Mouse (Mus musculus) embryo, embryonic 11.5 days (tissue): Measurements from ENCODE around the gene Arhgap24.
"Not testable (repeated sequence)": the region's sequence is repeated elsewhere in the genome, so short reads cannot be mapped to it uniquely, and the experiment has no call there.

Experiments used
- DNase-seq: peaks from one replicate; pipeline ENCODE4 v3.0.0-alpha.2; 2012; ENCODE audit warnings: low read depth, low spot score

Gene Arhgap24

DNA sequence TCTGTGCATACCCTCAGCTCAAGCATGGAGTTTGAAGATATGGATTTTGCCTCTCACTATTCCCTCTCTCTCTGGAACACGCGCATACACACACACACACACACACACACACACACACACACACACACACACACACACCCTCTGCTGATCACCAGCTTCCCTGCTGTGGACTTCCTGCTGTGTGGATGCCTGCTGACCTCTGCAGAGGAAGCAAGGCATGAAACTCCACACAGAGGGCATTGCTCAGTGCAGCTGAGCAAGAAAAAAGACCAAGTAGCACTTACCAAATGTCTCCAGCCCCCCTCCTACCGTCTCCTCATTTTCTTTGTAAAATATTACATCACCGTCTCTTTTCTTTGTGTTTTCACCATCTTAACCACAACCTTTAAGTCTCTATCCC lies 310.1 kb downstream of the Arhgap24 start:
- DNase-seq: no peak

DNA sequence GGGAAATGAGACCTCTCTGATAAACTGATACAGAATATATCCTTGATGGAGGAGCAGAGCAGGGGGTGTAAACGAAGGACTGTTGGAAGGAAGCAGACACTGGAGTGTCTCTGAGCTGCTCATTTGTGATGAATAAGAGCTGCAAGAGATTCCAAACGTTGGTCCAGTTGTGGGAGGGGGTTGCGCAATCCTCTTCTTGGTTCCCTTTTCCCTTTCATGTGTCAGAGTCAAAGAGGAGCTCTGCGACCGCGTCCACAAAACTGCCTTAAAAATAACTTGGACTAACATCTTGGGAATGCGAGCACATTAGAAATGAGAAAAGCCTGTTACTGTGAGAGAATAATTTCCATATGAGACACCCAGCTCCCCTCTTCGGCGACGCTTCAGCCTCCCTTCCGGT lies 312.3 kb downstream of the Arhgap24 start:
- DNase-seq: no peak

DNA sequence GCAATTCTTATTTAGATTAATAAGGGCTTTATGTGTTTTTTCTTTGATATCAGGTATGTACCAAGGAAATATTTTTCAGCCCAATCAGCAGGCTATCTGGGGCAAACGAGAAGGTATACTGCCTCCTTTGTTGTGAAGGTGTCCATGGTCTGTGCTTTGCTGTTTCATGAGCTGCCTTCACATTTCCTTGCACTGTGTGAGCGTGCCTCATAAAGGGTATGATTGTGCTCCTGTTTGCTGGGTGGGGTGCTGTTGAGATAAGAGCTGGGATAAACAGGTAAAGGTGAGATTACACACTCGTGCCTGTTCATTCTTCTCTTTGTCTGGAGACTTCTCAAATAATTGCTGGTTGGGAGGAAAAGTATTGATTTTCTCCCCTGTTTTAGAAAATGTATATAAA lies 320.3 kb downstream of the Arhgap24 start:
- DNase-seq: no peak

GRCm38 (mm10) chr5:102802833-102803232 lies 321.6 kb downstream of the Arhgap24 start:
- DNase-seq: no peak

DNA sequence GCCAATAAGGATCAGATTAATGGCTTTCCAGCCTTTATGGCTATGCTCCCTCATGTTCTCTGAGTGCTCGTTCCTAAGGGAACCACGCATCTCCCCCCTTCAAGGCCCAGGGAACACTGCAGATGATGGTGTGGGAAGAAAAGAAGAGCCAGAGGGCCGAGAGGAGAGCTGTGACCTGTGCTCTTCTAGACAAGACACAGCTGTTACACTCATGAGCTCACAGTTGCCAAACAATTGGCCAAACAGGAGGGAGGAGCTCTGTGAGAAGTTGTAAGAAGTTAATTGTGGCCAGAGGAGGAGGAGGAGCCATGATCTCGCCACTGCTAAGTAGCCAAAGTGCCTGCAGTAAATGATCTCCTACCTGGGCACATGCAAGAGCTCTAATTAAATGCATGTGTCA lies 322.5 kb downstream of the Arhgap24 start:
- no peak for DNase-seq

- DNase-seq: no peak
These were observed 326.3 kb downstream of the Arhgap24 start for GRCm38 (mm10) chr5:102807518-102807917.

DNA sequence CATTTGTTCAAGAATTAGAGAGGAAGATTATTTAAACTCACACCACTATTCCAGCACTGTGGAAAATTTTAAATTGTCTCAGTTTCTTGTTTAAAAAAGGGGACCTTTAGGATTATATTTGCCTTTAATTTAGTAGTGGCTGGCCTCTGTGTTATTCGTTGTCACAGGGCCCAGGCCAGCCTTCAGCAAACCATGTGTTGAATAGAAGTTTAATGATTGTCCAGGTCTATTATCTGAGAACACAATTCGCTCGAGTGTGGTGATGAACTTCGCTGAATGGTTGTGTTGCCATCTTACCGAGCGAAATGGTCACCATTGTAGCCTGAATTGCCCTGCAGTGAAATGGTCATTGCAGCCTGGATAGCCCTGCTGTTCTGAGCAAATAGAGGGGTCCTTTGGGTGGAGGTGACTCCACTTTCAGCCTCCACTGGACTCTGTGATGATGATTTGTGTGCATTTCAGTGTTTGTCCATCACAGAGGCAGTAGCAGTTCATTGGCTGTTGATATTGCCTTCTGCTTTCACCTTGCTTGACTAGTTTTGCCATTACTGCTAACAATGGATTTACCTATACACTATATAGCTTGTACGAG lies 329.3 kb downstream of the Arhgap24 start:
- no peak for DNase-seq

- DNase-seq: no peak
These were observed 332.1 kb downstream of the Arhgap24 start for GRCm38 (mm10) chr5:102813271-102813670.

GRCm38 (mm10) chr5:102817641-102818040 lies 336.4 kb downstream of the Arhgap24 start:
- no peak for DNase-seq

DNA sequence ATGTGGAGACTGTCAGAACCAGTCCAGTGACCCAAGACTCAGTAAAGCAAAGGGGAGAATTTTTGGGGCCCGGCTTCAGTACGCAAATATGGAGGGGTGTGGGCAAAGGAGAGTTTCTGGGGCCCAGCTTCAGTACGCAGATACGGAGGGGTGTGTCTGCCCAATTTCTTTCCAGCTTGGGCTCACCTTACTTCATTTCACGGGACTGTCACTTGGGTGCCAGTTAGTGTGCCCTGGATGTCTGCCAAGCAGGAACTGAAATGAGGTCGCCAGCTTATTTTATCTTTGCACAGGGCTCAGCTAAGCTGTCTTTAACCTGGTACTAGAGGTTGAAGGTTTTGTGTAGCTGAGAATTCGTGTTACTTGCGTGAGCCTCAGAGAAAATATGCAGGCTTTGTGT lies 344.3 kb downstream of the Arhgap24 start:
- no peak for DNase-seq

DNA sequence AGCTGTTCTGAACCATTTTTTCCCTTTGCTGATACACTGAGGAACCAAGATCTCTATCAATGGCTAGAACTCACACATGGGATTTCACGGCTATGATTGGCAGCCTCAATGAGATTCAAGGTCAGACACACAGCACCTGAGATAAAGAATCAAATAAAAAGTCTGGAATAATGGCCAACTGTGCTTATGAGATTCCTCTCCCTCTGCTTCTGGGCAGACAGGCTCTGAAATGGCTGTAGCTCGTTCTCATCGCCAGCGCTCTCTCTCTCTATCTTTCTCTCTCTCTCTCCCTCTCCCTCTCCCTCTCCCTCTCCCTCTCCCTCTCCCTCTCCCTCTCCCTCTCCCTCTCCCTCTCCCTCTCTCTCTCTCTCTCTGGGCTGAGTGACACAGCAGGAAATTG lies 357.9 kb downstream of the Arhgap24 start:
- DNase-seq: no peak

GRCm38 (mm10) chr5:102843934-102844709 lies 362.9 kb downstream of the Arhgap24 start:
- no peak for DNase-seq

- DNase-seq: peak; percentile 53
These were observed 363.8 kb downstream of the Arhgap24 start for GRCm38 (mm10) chr5:102844731-102845598.

DNA sequence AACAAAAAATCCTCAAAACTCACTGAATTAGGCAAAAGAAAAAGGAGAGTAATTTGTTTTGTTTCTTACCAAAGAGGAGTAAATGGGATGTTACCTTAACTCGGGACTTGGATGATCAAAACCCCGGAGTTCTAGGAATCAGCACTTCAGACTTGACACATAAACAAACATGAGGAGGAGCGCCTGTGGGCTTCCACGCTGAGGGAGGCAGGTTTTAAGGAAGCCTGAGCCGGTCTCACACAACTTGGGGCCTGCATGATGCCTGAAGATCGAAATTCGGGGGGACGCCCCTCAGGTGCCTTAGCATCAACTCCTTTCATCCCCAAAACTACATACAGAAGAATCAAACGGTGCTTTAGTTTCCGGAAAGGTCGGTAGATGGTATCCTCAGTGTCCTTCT lies 364.6 kb downstream of the Arhgap24 start:
- DNase-seq: no peak

GRCm38 (mm10) chr5:102847859-102848258 lies 366.7 kb downstream of the Arhgap24 start:
- DNase-seq: no peak

DNA sequence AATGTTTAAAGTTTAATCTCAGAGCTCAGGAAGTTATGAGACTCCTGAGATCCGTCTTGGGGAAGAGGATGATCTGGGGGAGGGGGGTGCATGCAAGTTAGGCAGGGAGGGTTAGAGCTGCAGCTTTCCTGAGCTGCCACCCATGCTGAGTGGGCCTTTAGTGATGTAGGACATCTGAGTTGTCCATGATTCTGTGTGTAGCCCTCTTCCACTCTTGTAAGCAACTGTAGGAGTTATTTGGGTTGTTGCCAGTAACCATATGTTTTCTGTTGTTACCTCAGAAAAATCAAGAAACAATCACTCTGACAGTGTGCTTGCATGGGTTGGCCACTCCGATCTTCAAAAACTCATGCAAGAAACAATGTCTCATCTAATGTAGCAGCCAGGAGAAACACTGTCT lies 370.6 kb downstream of the Arhgap24 start:
- no peak for DNase-seq

- DNase-seq: no peak
These were observed 372.6 kb downstream of the Arhgap24 start for GRCm38 (mm10) chr5:102853750-102854149.

DNA sequence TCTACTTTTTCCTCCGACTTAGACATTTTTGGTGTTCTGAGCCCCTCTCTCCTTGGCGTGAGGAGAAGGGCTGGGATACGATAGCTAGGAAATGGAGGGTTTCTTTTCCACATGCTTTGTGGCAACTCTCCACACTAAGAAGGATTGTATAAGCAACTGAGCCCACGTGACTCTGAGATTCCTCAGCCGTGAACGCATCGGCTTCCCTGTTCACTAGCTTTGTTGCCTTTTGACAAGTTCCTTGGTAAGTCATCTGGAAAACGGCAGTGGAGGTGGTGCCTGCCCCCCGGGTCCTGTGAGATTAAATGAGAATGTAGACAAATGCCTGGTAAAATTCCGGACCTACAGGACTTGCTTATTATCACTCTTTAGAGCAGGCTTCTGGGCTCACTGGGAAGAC lies 374.6 kb downstream of the Arhgap24 start:
- no peak for DNase-seq

DNA sequence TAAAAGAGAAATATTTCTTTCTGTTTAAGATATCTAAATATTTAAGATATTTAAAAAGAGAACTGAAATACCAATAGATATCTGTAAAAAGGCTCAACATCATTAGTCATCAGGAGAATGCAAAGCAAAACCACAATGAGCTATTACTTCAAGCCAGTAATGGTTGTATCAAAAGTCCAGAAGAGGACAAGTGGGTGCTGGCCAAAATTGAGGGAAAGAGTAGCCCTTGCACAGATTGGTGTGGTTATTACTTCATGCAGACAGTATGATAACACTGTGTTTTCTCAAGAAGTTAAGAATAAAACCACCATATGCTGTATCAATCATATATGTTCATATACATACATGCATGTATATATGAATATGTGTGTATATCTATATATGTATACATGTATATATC lies 376.9 kb downstream of the Arhgap24 start:
- no peak for DNase-seq

- no peak for DNase-seq
These were observed 378.6 kb downstream of the Arhgap24 start for GRCm38 (mm10) chr5:102859749-102860148.

- no peak for DNase-seq
These were observed 387.0 kb downstream of the Arhgap24 start for GRCm38 (mm10) chr5:102868196-102868595.

GRCm38 (mm10) chr5:102872996-102873395 lies 391.8 kb downstream of the Arhgap24 start:
- DNase-seq: not testable (repeated sequence)
